Mouse (Mus musculus): ENCODE data around the gene Snx9. TPM values are rescaled to one million over a fixed set of nuclear protein-coding genes. Genes with fewer than 3 reads are reported as not detected.

Snx9 gene
- polyA plus RNA-seq (2016; fragmentation: Nextera tagmentation; extraction: Ambion mirVana): 12.7 and 14.5 TPM in 2 replicates

- Histone ChIP-seq H3K27ac (peak within 1 kb of the TSS; percentile 99), H3K27me3 (ENCODE audit: insufficient read depth, poor library complexity, severe bottlenecking) (no peaks in the 10 kb centered on the region), H3K9me3 (no peaks in the 10 kb centered on the region), H3K4me3 (peak within 1 kb of the TSS; percentile 82), H3K36me3 (no peaks in the 10 kb centered on the region), H3K4me1 (replicated peaks) (peaks cover 44% of the 10 kb centered on the region)
- DNase-seq (ENCODE audit: low spot score): peak; percentile 78
- 2% methylated on average over 131 of the region's 131 CpGs for WGBS
These were observed at the start of gene Snx9 for GRCm38 (mm10) chr17:5841128-5841942. Gene Snx9, plus strand, starts transcription at chr17:5841329.

DNA sequence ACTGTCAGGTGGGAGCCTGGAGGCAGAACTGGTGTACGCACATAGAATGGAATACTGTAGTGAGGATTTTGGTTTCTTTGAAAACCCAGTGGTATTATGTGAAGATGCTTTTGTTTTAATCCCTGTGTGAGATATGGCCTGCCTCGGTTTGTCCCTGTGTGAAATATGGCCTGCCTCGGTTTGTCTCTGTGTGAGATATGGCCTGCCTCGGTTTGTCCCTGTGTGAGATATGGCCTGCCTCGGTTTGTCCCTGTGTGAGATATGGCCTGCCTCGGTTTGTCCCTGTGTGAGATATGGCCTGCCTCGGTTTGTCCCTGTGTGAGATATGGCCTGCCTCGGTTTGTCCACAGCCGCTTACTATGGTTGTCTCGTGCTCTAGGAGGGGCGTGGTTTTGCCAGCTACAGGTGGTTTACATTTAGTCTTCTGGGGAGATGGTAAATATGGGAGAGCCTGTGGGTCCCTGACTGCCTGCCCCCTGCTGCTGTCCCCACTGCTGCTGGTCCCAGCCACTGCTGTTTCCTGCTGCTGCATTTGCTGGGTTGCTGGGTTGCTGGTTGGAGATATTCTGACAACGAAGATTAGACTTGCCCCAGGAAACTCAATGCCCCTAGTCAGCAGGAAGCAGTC, 48.9 kb upstream of the Snx9 start:
- Histone ChIP-seq H3K4me1 (replicated peaks) (0 out of 2 replicates have a peak, but pooled peaks cover 7% of the 10 kb centered on the region), H3K9me3 (peaks cover 6% of the 10 kb centered on the region; the same call in 1 of the 2 replicates), H3K36me3 (no peaks in the 10 kb centered on the region), H3K4me3 (no peak overlapping the region), H3K27ac (no peak overlapping the region), H3K27me3 (ENCODE audit: insufficient read depth, poor library complexity, severe bottlenecking) (no peaks in the 10 kb centered on the region)
- WGBS: 87% methylated on average over 12 of the region's 12 CpGs
- DNase-seq (ENCODE audit: low spot score): no peak

- no peaks in the 10 kb centered on the region for H3K36me3 ChIP-seq
- no peak overlapping the region for H3K4me3 ChIP-seq
- 77% methylated on average over 4 of the region's 4 CpGs for WGBS
- 0 out of 2 replicates have a peak, but pooled peaks cover 12% of the 10 kb centered on the region for H3K4me1 ChIP-seq (replicated peaks)
- H3K27ac ChIP-seq: no peak overlapping the region
- no peaks in the 10 kb centered on the region for H3K27me3 ChIP-seq (ENCODE audit: insufficient read depth, poor library complexity, severe bottlenecking)
- DNase-seq (ENCODE audit: low spot score): no peak
- H3K9me3 ChIP-seq: no peaks in the 10 kb centered on the region
These were observed 47.5 kb upstream of the Snx9 start for GRCm38 (mm10) chr17:5793593-5793992.

GRCm38 (mm10) chr17:5794276-5794675, 46.9 kb upstream of the Snx9 start:
- Histone ChIP-seq H3K4me1 (replicated peaks) (0 out of 2 replicates have a peak, but pooled peaks cover 12% of the 10 kb centered on the region), H3K27ac (no peak overlapping the region), H3K27me3 (ENCODE audit: insufficient read depth, poor library complexity, severe bottlenecking) (no peaks in the 10 kb centered on the region), H3K4me3 (no peak overlapping the region), H3K36me3 (no peaks in the 10 kb centered on the region), H3K9me3 (no peaks in the 10 kb centered on the region)
- DNase-seq (ENCODE audit: low spot score): no peak
- 82% methylated on average over 5 of the region's 5 CpGs for WGBS

GRCm38 (mm10) chr17:5795369-5795768, 45.8 kb upstream of the Snx9 start:
- no peak overlapping the region for H3K27ac ChIP-seq
- no peak overlapping the region for H3K4me3 ChIP-seq
- 77% methylated on average over 5 of the region's 5 CpGs for WGBS

DNA sequence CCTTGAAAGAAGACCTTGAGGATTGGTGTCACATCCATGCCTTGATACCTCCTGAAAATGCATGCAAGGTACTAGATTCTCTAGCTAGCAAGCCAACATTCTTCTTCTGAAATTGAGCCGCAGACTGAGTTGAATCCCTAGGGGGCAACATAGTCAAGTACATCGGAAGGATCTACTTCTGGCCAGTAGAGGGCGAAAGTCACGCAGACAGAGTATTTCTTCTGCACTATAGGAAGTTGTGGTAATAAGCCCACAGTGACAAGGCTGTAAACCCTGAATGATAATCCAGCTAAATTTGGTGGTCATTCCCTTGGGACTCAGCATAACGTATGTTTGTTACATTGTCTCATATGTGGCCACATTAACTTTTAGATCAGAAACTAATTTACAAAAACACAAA, 45.3 kb upstream of the Snx9 start:
- Histone ChIP-seq H3K4me3 (no peak overlapping the region), H3K36me3 (no peaks in the 10 kb centered on the region), H3K9me3 (no peaks in the 10 kb centered on the region), H3K27ac (no peak overlapping the region), H3K4me1 (replicated peaks) (0 out of 2 replicates have a peak, but pooled peaks cover 12% of the 10 kb centered on the region), H3K27me3 (ENCODE audit: insufficient read depth, poor library complexity, severe bottlenecking) (no peaks in the 10 kb centered on the region)
- 3% methylated on average over 5 of the region's 5 CpGs for WGBS
- DNase-seq (ENCODE audit: low spot score): peak; percentile 71

More at GRCm38 (mm10) chr17:5795369-5795768, 45.8 kb upstream of the Snx9 start:
- H3K27me3 ChIP-seq (ENCODE audit: insufficient read depth, poor library complexity, severe bottlenecking): no peaks in the 10 kb centered on the region
- no peak for DNase-seq (ENCODE audit: low spot score)
- no peaks in the 10 kb centered on the region for H3K9me3 ChIP-seq
- 0 out of 2 replicates have a peak, but pooled peaks cover 12% of the 10 kb centered on the region for H3K4me1 ChIP-seq (replicated peaks)
- H3K36me3 ChIP-seq: no peaks in the 10 kb centered on the region

- Histone ChIP-seq H3K4me1 (replicated peaks) (peaks cover 16% of the 10 kb centered on the region; the same call in 1 of the 2 replicates), H3K27me3 (ENCODE audit: insufficient read depth, poor library complexity, severe bottlenecking) (no peaks in the 10 kb centered on the region), H3K4me3 (no peak overlapping the region), H3K27ac (no peak overlapping the region), H3K36me3 (no peaks in the 10 kb centered on the region), H3K9me3 (no peaks in the 10 kb centered on the region)
- no peak for DNase-seq (ENCODE audit: low spot score)
- 82% methylated on average over 5 of the region's 5 CpGs for WGBS
These were observed 43.9 kb upstream of the Snx9 start for GRCm38 (mm10) chr17:5797124-5797760.

DNA sequence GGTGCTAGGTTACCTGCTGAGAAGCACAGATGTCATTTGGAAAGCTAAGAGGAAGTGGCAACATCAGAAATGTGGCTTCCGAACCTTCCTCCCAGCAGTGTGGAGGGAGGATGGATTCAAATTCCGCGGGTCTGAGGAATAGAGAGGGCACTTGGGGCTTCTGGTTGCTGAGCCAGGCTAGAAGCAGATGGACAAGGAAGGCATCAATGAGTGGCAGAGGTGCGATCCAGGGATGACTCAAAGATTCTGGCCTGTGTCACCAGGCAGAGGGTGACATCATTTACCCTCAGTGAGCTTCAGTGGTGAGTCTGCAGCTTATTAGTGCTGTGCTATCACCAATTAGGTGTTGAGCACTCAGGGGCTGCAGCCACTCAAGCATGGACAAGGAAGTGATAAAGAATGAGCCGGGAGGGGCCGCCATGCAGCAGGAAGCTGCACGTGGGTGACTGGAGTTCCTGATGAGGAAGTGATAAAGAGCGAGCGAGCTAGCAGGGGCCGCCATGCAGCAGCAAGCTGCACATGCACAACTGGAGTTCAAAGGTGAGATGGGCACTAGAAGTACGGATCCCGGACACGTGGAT, 42.8 kb upstream of the Snx9 start:
- no peaks in the 10 kb centered on the region for H3K36me3 ChIP-seq
- no peaks in the 10 kb centered on the region for H3K27me3 ChIP-seq (ENCODE audit: insufficient read depth, poor library complexity, severe bottlenecking)
- no peaks in the 10 kb centered on the region for H3K9me3 ChIP-seq
- H3K4me3 ChIP-seq: no peak overlapping the region
- 77% methylated on average over 13 of the region's 13 CpGs for WGBS
- H3K4me1 ChIP-seq (replicated peaks): peaks cover 16% of the 10 kb centered on the region; the same call in 1 of the 2 replicates
- no peak for DNase-seq (ENCODE audit: low spot score)
- no peak overlapping the region for H3K27ac ChIP-seq

DNA sequence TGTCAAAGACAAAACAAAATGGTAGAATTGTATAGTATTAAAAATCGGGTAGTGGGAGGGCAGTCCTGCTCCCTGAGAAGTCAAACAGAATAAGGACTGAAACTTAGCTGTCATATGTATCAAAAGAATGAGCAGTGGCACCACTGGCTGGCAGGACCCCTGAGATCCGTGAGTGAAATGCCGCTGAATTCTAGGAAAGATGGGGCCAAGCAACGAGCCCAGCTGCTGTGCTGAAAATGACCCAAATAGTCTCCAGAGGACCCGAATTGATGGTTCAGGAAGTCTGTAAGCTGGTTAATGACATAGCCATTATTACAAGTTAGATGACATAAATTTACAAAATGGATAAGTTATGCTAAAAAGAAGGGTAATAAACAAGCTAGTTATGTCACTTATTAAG, 42.2 kb upstream of the Snx9 start:
- no peaks in the 10 kb centered on the region for H3K36me3 ChIP-seq
- no peak for DNase-seq (ENCODE audit: low spot score)
- H3K4me3 ChIP-seq: no peak overlapping the region
- no peaks in the 10 kb centered on the region for H3K27me3 ChIP-seq (ENCODE audit: insufficient read depth, poor library complexity, severe bottlenecking)
- no peaks in the 10 kb centered on the region for H3K9me3 ChIP-seq
- H3K27ac ChIP-seq: no peak overlapping the region
- 81% methylated on average over 5 of the region's 5 CpGs for WGBS
- peaks cover 14% of the 10 kb centered on the region; the same call in 1 of the 2 replicates for H3K4me1 ChIP-seq (replicated peaks)

- no peak for DNase-seq (ENCODE audit: low spot score)
- no peak overlapping the region for H3K27ac ChIP-seq
- WGBS: 85% methylated on average over 17 of the region's 17 CpGs
- no peak overlapping the region for H3K4me3 ChIP-seq
- no peaks in the 10 kb centered on the region for H3K9me3 ChIP-seq
- H3K27me3 ChIP-seq (ENCODE audit: insufficient read depth, poor library complexity, severe bottlenecking): no peaks in the 10 kb centered on the region
- H3K36me3 ChIP-seq: no peaks in the 10 kb centered on the region
- peaks cover 12% of the 10 kb centered on the region; the same call in 1 of the 2 replicates for H3K4me1 ChIP-seq (replicated peaks)
These were observed 41.6 kb upstream of the Snx9 start for GRCm38 (mm10) chr17:5799396-5800021.

DNA sequence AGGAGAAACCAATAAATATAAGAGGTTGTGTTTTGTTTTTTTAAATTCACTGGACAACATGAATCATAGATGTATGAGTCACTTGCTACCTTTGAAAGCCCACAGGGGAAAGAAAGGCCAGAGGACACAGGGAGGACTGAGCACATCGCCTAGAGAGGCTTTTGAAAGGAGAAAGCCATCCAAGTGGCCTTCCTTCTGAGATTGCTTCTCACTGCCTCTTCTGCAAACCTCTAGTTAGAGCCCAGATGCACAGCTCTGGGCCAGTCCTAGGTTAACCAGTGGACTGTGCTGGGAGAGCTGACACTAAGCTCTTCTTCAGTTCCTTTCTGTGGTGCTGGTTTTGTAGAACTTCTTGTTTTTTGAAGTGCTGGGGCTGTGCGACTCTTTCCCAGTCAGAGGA, 40.9 kb upstream of the Snx9 start:
- Histone ChIP-seq H3K9me3 (no peaks in the 10 kb centered on the region), H3K27me3 (ENCODE audit: insufficient read depth, poor library complexity, severe bottlenecking) (no peaks in the 10 kb centered on the region), H3K4me1 (replicated peaks) (peaks cover 12% of the 10 kb centered on the region; the same call in 1 of the 2 replicates), H3K36me3 (no peaks in the 10 kb centered on the region), H3K27ac (no peak overlapping the region), H3K4me3 (no peak overlapping the region)
- 84% methylated on average over 2 of the region's 2 CpGs for WGBS
- DNase-seq (ENCODE audit: low spot score): no peak
